Mouse (Mus musculus) gastrocnemius, adult 18-20 months (tissue): ENCODE data around the gene Tbc1d4. TPM values are rescaled to one million over a fixed set of nuclear protein-coding genes. Genes with fewer than 3 reads are reported as not detected.

Source experiments
- DNase-seq: peaks from one replicate; pipeline ENCODE4 v3.0.0; 2021; ENCODE audit warnings: low spot score
- total RNA-seq, 2 experiments: library from RNA; stranded (reverse); gene quantifications; 2 replicates each; pipeline ENCODE4 v1.2.3; 2021

Gene Tbc1d4
- total RNA-seq, 2 experiments from 2014 or later, result 39.6 to 46.6 TPM

DNA sequence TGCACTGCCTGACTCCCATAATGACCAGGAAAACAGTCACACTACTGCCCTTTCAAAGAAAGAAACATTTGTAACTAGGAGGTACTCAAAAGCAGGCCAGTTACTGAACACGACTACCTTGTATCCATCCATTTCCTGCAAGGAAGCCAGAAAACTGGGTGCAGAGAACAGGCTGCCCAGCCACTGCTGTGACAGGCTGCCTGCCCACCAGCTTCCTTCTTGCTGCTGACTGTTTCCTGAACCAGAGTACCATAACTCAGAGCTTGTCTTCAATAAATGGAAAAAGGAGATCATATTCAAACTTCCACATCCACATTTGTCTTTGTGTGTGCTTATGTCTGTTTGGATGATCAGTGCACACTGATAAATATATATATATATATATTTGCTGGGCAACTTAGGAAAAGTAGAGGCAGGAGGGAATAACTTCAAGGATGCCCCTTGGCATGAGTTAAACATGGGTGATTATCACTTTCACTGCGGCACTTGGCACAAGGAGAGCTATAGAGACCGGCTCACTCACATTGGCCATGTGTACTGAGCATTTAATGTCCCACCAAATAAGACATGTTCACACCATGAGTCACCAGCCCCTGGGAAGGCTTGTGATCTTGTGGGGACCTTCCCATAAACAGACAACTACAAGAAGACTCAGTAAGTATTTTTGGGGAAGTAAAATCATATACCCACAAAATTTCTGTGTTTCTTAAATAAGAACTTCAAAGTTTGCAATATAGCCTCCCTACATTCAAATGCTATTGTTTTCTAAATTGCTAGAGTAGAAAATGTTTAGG, 105.6 kb downstream of the Tbc1d4 start:
- DNase-seq, result no peak

DNA sequence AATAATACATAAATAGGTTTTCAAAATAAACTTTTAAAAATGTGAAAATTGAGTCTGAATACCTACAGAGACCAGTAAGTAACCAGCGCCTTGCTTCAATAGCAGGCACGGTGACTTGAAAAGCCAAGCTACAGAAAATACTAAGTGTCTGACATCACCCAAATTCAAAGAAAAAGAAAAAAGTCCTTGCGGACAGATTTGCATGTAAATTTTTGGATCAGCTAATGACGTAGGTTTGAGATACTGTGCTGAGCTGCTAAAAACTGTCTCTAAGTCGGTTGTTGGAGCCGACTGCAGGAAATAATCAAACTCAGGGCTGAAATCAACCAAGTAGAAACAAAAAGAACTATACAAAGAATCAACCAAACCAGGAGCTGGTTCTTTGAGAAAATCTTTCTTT, 107.1 kb downstream of the Tbc1d4 start:
- no peak for DNase-seq

DNA sequence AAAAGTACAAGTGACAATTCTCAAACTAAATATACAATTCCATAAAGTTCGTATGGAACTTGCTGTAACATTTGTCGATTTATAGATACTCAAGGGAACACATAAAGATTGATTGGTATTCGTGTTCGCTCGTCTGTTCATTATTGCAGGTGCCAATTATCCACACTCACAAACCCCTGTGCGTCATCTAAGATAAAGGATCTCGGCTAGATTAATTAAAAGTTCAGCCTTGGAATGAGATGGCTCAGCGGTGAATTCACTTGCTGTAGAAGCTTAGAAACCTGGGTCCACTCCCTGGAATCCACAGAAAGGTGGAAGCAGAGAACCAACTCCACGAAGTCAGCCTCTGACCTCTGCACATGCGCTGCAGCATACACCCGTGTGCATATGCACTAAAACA, 107.5 kb downstream of the Tbc1d4 start:
- no peak for DNase-seq

DNA sequence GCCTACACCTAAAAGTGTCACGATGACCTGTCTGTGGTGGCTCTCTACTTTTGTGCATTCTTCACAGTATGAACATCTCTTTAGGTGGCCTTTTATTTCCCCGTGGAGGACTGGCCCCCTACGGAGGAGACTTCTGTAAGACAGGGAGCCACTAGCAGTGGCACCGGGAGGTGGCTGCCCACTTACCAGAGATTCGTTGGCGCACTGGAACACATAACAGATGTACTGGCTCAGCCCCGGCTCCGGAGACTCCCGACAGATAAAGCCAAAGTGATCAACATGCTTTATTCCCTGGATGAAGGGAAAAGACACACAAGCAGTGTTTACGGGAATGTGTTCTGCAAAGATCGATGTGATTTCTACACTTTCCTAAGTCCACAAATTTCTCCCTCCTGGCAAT, 108.2 kb downstream of the Tbc1d4 start:
- DNase-seq, result no peak

DNA sequence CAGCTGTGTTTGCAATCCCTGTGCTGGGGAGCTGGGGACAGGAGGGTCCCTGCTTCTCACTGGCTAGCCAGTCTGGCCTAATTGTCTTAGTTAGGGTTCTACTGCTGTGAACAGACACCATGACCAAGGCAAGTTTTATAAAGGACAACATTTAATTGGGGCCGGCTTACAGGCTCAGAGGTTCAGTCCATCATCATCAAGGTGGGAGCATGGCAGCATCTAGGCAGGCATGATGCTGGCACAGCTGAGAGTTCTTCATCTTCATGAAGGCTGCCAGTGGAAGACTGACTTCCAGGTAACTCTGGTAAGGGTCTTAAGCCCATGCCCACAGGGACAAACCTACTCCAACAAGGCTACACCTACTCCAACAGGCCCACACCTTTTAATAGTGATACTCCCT, 109.2 kb downstream of the Tbc1d4 start:
- DNase-seq, result no peak

DNA sequence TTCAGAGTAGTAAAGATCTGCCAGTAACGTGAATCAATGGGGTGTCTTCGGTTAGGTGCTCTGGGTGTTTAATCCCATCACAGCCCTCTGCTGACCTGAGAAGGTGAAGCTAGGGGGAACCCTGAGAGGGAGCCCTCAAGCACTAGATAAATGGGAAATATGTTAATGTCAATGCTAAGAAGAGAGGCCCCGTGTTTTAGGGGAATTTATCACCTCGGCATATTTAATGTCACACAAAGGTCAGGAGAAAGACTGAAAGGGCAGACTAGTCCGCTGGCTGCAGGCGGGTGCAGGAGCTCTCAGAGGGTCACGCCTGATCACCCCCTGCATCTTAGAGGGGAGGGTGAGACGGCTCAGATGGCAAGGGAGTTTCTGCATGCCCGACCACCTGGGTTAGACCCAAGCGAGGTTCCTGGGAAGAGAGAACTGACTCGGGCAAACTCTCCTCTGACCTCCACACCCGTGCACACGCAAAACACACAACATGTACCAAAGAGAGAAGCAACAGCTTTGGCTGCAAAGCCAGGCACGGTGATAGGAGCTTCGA, 120.7 kb downstream of the Tbc1d4 start:
- no peak for DNase-seq

DNA sequence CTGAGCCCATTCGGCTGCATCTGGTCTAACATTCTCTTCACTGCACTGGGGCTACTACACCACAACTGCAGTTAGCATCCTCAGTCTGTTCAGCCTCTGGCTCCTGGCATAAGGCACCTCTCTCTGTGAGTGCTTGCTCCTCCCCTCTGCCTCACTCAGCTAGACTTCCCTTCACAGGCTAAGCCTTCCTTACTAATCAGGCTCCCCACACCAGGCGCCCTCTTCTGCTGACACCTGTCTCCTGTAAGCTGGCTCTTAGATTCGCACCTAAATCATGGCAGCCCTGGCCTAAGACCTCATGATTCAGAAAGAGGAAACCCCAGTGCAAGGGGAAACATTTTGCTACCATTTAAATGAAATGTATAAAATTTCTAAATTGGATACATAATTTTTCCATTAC, 122.4 kb downstream of the Tbc1d4 start:
- no peak for DNase-seq

DNA sequence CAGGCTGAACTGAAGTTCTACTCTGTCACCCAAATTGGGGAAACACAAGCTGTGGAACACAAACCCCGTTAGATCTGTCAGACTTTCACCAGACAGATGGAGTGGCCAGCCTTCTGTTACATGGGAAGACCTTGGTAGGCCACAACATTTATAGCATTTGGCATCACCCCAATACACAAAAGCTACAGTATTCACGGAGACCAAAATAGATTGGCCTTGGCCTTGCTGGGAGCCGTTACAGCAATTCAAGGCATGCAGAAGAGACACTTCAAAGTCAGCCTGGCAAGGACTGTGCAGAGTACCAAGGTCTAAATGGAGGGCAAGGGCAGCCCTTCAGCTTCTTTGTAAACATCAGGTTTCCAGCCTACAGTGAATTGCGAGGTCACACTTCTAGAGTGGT, 125.8 kb downstream of the Tbc1d4 start:
- peak; percentile 74 for DNase-seq

DNA sequence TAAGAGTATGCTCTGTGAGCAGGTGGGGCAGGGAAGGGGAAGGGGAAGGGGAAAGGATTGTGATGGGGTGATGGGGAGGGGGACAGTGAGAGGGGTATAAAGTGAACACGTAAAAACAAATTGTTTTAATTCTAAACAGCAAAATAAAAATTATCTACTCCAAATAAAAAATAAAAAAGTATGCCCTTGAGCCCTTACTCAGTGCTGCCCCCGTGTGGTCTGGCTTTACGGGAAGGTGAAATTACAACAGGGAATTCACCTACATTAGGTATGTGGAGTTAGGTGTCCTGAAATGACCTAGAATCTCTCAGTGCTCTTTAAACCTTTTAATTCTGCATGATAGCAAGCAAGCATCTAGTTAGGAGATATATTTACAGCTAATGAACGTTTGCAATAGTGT, 126.7 kb downstream of the Tbc1d4 start:
- DNase-seq, result no peak

DNA sequence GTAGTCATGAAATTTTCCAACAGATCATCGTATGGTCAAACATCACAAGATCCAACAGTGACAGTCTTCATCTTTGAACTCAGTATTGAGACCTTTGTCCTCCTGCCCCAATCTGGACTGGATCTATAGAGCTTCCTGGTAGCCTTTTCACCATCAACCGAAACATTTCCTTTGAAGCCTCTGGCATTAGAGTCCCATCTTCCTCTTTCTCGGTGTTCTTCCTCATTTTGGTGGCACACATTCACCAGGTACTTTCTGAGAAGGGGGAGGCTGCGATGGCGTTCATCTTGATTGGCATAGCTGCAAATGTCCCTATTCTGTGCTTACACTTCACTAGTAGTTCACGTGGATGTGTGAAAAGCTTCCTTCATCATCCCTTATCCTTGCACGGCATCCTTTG, 127.8 kb downstream of the Tbc1d4 start:
- no peak for DNase-seq

DNA sequence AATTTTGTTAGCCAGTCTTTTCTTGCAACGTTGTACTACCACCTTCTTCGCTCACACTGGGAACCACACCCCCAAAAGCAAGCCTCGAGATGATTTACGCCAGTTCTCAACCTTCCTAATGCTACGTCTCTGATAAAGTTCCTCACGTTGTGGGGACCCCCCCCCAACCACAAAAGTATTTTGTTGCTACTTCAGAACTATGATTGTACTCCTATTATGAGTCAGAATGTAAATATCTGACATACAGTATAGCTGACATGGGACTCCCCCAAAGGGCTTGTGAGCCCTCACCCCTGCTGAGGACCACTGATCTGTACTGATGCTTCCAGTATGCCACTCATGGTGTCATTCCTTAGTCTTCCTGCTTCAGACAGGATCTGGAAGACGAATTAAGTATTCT, 128.4 kb downstream of the Tbc1d4 start:
- DNase-seq, result no peak

DNA sequence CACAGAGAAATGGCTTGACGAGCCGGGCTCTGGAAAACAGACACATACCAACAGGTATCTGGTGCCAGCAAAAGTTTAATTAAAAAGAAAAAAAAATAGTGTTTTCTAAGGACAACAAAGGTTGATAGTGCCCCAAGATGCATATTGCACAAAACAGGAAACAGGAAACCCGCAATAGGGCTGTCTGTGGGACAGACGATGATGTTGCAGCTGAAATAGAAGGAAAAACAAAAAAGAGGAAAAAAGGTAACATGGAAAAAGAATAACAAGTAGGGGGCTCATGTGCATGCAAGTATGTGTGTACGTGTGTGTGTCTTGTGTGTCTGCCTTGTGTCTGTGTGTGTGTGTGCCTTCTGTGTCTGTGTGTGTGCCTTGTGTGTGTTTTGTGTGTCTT, 131.2 kb downstream of the Tbc1d4 start:
- DNase-seq, result no peak

DNA sequence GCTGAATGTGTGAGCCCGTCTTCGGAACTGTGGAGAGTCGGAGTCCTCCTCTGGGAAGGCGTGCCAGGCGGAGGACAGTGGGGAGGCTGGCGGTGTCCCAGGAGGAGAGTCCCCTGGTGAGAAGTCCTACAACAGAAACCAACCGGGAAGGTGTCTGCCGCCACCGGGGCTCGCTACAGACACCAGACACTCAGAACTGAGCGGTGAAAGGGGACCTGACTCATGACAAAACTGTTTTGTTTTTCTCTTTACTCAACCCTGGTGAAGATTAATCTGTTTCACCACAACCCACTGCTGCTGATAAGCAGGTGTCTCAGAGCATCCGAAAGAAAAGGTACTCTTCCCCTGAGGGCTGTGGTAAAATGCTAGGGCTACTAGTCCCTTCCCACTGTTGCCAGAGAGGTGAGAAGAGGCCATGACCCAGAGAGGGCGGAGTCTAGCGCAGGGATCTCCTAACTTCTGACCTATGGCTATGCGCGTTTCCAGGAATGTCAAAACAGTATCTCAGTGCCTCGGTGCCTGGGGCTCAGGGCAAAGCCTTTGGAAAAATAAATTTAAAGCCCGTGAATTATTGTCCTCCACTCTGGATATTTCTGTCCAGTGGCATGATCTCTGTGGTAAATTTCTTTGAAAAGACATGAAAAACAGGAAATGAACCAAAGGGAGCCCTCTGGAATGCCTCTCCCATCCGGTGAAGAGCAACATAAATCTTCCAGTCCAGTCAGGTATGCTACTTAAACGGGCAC, 131.7 kb downstream of the Tbc1d4 start:
- DNase-seq, result no peak

DNA sequence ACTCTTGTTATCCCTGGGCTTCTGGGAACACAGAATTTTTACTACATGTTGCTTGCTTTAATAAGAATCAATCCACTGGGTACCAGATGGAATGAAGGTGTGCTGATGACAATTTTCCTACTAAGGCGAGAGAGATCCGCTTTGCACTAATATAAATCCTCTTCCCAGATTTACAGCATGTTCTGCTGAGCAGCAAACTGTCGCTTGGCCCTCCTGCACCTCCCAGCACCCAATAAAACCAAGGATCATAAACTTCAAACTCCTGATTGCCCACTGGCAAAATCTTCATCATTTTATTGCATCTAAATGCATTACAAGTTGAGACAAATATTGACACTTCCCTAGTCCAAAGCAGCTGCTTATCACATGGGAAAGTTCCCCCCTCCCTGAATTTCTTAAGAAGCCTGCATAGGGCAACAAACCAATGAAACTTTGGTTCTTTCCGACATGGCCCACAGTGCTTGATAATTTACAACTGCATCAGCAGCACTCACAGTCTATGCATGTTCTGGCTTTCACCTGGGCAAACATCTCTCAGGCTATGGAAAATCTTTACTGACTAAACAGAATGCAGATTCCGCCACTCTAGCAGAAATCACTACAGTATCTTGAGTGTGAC, 139.4 kb downstream of the Tbc1d4 start:
- DNase-seq, result no peak

DNA sequence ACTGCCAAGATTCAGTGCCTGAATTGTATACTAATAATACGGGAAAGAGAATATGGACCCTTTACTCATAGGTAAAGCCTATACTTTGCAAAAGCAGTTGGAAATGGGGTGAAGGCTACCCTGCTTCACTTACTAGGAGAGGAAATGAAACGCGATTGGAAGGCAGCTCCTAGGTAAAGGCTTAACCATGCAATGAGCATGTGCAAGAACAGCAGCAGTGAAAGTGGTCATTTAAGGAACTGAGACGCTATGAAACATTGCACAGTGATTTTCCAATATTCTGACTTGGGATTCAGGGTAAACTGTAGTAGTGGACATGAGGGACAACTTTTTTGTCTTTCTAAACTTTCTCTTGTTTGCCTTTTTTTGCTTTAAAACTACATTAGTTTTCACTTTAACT, 140.8 kb downstream of the Tbc1d4 start:
- no peak for DNase-seq

DNA sequence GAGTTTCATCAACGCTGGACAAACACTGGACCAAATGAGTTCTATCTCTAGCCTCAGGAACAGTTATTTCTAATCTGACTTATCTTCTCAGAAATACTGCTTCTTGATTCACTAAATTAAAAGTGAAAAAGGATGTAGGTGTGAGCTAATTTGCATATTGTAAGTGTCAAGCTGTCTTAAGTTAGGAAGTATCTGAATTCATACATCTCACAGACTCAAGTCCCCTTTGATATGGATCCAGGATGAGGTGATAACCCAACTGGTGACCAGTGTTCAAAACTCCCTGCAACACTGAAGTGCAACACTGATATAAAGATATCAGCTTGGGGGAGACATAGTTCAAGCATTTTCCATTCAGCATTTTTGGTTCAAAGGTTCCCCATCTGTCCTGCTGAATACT, 141.5 kb downstream of the Tbc1d4 start:
- no peak for DNase-seq

DNA sequence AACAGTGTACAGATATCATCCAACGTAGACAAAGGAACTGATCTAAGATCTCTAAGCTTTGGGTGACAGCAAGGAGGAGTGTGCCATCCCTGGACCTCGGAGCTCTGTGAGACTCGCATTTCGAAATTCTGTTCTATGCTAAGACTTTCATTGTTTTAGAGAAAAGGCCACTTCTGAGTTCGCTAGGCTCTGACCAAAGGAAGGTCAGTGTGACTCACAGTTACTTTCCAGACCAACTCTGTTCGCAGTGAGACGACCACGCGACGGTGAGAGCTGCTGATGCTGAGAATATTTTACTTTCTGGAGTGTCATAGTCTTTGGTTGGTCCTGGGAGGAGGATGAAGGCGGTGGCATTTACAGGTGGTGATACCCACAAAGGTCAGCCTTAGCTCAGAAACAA, 142.5 kb downstream of the Tbc1d4 start:
- no peak for DNase-seq

DNA sequence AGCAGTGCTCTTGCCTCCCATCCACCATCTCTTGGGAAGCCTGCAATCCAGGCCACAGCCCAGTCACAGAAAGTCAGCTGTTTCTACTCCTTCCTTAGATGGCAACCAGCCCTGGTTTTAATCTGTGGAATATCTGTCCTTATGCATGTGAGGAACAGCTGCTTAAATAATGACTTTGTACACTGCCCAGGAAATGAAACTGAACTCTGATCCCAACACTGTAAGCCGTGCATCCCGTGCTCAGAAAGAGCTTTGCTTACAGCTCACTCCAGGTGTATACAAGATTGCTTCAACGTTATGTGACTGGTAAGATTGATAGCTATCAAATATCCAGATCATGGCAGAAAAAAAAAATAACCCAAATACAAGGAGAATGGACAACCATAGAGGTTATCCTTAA, 143.1 kb downstream of the Tbc1d4 start:
- no peak for DNase-seq

DNA sequence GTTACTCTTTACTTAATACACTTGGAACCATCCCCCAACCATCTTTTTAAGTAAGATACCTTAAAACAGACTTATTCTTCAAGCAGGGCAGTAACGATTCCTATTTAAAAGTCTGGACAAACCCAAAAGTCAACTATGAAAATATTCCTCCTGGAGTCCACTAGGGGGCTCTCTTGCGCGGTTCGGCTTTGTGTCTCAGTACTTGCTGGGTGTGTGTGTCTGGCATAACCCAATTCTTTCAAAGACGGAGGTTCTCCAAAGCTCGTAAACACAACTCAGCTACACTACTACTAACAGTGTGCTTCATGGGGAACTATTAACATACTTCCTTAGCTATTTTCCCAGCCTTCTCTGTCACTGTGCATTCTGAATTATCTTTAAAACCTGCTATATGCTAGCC, 148.2 kb downstream of the Tbc1d4 start:
- peak; percentile 52 for DNase-seq

DNA sequence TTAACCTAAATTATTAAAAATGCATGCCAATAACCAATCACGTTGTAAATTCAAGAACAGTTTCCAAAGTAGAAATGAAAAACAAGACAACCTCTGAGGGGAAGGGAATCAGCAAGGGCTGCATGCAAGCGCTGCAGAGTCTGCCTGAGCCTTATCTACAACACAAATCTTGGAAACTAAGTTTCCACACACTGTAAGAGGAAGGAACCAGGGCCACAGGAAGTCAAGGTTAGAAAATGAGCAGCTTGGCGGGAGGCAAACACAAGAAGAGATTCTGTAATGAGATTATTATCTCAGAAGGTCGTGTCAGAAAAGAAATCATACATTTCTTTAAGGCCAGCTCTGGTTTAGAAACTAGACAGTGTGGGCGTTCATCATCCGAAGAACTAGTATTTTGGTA, 156.1 kb downstream of the Tbc1d4 start:
- no peak for DNase-seq

DNA sequence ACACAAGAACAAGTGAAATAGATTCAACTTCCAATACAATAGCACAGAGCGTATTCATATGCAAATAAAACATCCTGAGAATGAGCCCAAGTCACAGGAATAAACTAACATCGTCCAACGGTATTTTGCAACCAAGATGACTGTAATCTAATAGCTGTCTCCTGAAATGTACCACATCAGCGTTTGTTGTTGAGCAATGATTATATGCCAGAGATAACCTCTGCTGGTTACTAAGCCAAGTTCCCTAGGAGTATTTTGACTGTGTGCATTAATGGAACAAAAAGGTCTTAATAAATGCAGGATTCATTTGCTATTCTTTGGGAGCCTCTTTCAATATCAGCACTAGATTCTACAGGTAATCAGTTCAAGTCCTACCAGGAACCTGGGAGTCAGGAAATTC, 161.1 kb downstream of the Tbc1d4 start:
- DNase-seq, result no peak

DNA sequence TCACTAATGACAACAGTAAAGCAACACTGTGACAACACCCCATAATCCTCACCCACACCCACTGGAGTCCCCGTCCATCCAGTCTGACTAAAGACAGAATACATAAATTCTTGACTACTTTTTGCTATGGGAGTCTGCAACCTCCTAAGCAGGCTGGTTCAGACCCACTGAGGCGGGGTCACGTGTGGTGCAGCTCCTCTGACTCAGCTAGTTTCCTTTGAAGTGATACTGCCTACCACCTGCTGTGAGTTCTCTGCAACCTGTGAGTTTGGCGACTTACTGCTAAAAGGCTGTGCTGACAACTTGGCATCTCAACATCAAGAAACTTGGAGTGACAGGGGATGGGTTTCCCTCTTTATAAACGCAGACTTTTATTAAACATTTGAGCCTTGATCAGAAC, 163.8 kb downstream of the Tbc1d4 start:
- DNase-seq, result no peak

DNA sequence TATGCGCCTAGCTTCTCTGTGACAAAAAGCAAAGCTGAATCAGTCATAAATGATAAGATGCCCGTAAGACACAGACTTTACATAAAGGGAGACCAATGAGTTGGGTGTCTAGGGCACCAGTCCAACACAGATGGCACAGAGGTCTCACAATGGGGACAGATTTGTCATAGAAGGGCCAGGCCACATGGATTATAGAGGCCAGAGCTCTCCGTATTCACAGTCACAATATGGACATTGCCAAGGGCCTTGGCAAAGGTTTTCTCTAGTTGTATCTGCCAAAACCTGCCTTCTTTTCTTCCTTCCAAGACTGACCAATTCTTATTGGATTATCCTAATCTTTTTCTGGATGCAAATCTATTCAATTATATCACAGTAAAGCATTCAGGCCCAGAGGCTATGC, 171.1 kb downstream of the Tbc1d4 start:
- no peak for DNase-seq
